Mouse (Mus musculus): ENCODE measurements at regions not wholly inside any gene's neighbourhood (a gene's known extent, or its start where the extent isn't known, plus 50 kb on each side); places are given as distances from the start of the nearest gene placed in this dataset.

DNA sequence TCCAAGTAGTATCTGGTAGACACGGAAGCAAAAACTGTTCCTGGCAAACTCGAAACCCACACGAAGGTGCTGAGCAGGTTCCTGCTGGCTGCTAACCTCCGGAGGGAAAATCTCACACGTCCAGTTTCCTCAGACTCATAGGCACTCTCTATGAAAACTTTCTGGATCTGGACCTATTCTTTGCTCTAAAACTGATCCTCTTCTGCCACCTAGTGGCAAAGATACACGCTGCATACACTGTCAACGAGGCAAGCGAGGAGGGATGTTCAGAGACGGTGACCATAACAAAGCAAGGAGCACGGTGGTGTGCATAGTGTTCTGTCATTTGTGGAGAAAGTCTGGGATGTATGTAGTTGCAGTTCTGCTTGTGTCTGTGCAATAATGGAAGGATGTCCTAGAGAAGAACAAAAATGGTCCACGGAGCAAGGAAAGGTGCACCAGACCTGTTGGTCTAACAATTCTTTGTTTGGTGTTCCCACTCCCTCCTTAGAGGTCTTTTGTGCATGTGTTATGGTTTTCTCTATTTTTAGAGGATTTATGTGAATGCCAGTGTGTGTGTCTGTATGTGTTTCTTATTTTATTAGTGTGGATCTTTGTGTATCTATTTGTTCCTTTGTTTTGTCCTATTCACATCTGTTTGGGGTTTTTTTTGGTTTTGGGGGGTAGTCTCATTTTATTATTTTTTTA, 57.0 kb upstream of the Siglech start:
- DNase-seq (ENCODE audit: low spot score in 2 of 2), result peak in 1 of 2 experiments; percentile 49
